Mouse (Mus musculus) lung, postnatal 4 days (tissue): ENCODE results near the gene Sis.

ENCODE experiments used
- DNase-seq, 2 experiments: peaks; one replicate each; pipeline ENCODE4 v3.0.0; 2021

Sis gene

DNA sequence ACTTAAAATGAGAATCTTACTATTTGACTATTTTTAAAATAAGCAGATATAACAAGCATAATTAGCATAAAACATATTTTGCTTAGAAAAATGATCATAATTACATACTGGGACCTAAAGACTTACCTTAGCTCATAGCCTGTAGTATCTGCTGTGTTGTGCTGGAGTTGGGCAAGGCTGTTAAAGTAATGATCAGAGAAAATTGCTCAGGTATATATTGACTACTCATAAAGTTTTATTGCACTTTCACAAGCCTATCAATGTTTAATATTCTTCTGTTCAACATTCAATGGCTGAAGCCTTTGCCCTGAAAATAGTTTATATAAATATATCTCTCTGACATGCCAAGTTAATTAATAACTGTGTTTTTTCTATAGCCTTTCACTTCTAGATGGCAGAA is at the start of gene Sis:
Gene Sis, minus strand, starts transcription at position 189 of the 400 bp plus-strand sequence.
- no peak for DNase-seq

DNA sequence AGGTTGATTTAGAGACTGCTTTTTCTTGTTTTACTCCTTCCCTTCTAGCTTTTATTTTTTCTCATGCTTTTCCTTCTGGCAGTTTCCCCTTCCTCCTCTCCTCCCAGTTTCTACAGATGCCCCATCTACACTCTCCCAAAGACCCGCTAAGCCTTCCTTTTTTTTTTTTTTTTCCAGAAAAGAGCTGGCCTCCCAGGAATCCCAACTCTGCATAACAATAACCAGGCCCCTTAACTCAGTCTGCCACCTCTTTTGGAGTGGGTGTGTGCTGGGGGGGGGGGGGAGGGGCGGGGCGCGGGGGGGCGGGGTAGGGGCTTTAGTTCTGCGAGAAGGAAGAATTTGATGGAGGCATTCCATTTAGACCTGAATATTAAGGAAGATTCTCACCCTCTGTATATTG is 38.4 kb upstream of the Sis start:
- DNase-seq = no peak

DNA sequence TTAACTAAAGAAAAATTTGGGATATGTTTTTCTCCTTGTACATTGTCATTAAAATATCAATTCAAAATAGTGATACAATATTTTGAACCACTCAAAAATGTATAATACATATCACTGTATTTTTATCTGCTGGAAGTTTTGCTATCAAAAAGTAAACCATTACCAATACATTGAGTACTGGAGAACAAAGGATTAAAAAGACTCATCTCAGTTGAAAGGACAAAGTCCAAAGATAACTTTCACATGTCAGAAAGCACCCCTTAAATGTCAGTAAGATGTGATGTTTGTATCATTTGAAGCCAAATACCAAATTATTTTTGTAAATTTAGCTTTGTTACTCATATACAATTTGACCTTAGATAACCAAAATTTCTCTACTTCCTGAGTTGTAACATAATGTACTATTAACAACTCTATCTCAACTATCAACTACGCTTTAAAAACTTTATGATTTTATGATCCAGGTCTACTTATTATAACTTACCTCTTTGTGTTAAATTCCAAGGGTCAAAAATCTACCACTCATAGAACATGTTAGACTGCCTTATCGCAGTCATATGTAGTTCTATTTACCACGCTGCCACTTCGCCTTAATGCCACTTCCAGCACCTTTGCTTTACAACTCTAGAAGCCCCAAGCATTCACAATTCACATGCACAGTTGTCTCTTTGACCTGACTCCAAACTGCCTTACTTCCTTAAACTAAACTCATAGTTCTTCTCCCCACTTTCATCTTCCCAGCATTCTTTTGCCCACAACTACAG is 35.5 kb upstream of the Sis start:
- DNase-seq = no peak

DNA sequence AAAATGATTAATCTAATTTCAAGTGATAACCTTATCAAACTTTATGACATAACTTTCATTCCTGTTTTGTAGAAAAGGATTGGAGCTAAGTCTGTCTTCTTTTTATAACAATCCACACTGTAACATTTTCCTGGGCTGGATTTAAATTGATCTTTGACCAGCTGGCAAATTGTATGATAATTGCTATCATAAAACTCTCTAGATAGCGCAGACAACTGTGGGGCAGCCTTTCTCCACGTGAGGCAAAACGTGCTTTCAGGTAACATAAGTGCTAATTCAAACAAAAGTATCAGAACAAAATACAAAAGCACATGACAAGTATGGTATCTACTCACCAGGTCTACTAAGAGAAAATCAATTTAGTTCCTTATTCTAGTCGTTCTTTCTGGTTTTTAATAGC is 29.9 kb upstream of the Sis start:
- DNase-seq = no peak

DNA sequence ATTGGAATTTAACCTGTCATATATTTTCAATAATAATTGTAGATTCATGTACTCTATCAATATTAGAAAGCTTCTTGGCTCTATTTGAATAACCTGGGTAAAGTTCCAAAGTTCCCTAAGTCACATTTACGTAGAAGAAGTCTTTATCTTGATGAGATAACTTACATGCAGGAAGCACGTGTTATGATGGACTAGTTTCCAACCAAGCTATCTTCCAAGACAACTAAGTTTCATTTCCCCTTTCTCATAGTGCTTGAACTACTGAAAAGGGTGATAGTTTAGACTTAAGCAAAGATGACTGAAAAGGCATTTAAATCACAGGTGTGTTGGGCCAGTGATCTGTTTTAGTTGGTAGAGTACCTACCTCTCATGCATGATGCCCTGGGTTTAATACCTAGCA is 23.3 kb upstream of the Sis start:
- no peak for DNase-seq

DNA sequence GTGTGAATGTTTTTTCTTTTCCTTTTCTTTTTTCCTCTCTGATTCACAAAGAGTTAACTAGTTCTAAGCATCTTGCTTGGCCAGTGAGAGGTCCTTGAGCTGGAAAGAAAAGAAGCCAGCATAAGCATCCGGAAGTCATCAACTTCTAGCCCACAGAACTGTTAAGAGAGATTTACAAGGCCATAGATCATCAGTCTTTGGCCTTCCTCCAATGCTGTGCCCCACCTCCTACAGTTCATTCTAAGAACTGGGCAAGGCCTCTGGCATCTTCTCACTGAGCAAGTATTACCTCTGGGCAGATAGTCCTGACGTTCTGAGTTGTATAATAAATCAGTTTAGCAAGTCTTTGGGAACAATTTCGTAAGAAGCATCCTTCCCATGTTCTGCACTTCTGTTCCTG is 8.9 kb upstream of the Sis start:
- no peak for DNase-seq

DNA sequence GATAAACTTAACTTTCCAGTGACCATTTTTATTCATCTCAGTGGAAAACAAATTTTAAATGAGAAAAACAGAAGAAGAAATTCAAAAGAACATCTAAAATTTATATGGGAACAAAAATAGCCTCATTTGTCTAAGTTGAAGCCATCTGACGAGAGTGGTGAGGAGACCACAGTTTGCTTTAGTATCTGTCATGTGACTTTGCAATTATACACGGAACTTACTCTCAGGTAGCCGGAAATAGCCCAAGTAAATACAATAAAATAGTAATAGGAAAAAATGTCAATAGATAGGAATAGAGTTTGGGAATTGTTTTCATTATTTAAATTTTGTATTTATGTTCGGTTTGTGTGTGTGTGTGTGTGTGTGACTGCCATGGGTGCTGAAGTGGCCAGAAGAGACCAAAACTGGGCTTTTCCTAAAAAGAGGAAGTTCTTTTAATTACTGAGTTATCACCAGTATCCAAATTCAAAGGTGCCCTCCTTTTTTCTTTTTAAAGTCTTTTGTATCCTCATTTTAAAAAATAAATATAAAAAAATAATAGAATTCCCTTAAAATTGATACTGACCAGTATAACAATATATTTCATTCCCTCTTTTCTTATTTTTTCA is 48.6 kb downstream of the Sis start:
- no peak for DNase-seq

DNA sequence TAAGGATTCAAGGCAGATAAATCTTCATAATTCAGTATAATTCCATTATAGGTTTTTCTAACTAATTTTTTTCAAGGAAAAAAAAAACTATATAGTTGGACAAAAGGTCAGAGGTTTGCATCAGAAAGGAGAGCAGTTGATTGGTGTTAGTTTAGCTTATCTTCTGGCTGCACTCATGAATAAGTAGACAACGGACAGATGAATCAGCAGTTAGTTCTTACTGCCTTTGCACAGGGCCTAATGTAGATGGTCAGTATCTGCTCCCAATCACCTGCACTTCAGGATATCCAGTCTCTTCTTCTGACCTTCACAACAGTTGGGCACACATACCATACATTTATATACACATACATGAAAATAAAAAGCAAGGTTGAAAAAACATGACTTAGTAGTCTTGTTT is 85.2 kb downstream of the Sis start:
- no peak for DNase-seq

DNA sequence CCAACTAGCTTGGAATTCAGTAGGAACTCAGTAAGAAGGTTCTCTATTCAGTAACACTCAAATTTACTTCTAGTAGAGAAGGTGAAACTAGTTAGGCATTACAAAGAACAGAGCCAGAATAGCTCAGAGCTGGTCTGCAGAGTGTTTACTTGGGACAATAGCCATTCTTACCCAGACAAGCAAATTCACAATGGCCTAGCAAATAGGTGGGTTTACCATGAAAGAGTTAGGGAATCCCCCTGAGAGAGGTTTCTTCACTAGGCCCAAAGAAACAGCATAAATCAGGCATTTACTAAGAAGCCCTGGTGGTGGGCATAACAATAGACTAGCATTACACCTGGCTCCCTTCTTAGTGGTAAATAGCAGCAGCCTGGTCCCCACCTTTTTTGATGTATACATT is 99.5 kb downstream of the Sis start:
- no peak for DNase-seq

DNA sequence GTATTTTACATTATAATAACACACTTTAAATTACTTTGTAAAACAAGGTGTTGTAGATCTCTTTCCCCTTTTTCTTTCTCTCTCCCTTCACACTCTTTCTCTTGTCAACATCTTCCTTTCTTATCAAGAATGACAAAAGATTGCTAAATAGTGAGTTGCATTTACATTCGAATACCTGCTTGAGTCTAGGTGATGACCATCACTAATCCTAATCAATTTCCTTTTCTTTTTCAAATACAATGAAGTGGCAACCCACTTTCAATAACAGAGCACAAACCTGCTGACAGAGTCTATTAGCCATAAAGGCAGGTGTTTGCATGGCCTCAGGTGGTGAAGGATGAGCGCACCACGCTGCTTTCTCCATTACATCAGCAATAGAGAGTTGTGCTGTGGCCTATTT is 108.9 kb downstream of the Sis start:
- no peak for DNase-seq

DNA sequence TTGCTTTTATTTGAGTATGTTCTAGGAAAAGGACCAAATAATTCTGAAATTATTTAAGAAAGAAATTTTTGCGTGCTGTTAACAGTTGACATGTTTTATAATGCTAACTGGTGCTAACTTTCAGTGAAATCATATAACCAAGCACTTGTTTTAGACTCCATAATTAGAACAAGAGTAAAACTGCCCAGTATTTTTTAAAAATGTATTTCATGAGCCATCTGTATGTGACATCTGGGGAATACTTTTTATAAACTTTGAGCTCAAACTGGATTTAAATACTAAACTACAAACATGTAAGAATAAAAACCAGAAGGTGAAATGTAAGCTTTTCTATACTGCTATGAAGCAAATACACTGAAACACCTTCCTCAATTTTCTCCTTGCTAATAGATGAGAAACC is 112.3 kb downstream of the Sis start:
- no peak for DNase-seq

DNA sequence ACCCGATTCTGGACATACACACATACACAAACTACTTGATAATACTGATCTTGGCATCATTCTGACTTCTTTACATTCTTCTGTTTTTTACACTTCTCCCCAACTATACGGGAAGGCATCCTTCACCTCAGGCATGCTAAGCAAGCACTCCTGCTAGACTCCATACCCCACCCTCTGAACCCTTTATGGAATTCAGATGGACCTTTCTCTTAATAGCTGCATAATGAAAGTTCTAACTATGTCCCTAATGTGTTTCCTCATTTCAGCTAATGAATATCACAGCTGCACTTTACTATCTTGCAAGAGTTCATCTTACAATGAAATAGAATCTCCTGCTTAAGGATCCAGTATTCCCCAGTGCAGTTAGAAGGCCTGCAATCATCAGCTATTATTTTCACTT is 127.0 kb downstream of the Sis start:
- DNase-seq = no peak
